Mouse (Mus musculus): ENCODE measurements around the gene Mtx1. TPM values are rescaled to one million over a fixed set of nuclear protein-coding genes. Genes with fewer than 3 reads are reported as not detected.

Gene Mtx1
- polyA plus RNA-seq, 1 experiment from 2014 or later = 232 TPM

DNA sequence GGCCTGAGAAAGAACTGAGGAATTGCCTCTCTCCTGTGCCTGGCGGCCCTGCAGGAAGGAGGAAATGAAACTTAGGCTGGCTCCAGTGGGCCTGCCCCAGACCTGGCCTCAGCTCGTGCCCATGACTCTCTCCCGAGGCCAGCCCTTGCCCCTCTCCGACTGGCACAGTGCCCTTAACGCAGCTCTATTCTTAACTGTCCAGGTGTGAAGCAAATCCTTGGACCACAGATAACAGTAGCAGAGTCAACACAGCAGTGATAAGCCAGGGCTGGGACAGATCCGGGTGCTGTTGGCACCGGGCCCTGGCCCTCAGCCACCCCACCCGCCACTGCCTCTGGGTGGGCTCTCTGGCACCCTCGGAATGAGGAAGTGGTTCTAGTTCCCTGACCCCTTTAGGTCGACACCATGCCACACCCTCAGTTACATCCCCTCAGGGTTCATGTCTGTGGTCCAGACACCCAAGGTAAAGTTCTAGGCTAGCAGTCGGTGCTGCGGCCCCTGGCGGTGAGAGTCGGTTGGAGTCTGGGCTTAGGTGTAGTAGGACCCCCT lies 6.7 kb upstream of the Mtx1 start:
- H3K4me1 ChIP-seq (replicated peaks) = peaks cover 26% of the 10 kb centered on the region
- H3K9me3 ChIP-seq = no peaks in the 10 kb centered on the region
- no peak overlapping the region for H3K4me3 ChIP-seq
- H3K27me3 ChIP-seq (ENCODE audit: insufficient read depth, poor library complexity, severe bottlenecking) = peaks cover 34% of the 10 kb centered on the region
- peaks cover 53% of the 10 kb centered on the region for H3K36me3 ChIP-seq
- no peak for DNase-seq (ENCODE audit: low spot score)
- 89% methylated on average over 14 of the region's 14 CpGs for WGBS
- no peak overlapping the region for H3K27ac ChIP-seq

DNA sequence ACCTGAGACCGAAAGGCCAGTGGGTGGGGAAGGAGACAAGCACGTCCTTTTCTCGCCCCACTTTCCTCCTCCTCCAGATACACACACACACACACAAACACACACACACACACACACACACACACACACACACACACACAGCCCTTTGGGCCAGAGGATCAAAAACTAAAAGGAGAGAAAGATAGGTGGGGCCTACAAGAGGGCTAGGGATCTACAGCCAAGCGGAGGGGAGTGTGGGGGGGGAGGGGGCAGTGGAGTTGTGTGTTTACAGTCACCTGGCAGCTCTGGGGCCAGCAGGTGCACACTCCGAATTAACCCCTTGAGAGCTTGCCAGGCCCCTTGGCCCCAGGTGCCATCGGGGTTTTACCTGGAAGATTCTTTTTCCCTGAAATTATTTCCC lies 5.7 kb upstream of the Mtx1 start:
- Histone ChIP-seq H3K4me1 (replicated peaks) (peaks cover 33% of the 10 kb centered on the region), H3K36me3 (peaks cover 42% of the 10 kb centered on the region), H3K27ac (no peak overlapping the region), H3K27me3 (ENCODE audit: insufficient read depth, poor library complexity, severe bottlenecking) (peaks cover 36% of the 10 kb centered on the region), H3K9me3 (no peaks in the 10 kb centered on the region), H3K4me3 (no peak overlapping the region)
- WGBS = 70% methylated on average over 6 of the region's 6 CpGs
- DNase-seq (ENCODE audit: low spot score) = no peak

- no peak overlapping the region for H3K4me3 ChIP-seq
- H3K27me3 ChIP-seq (ENCODE audit: insufficient read depth, poor library complexity, severe bottlenecking) = peaks cover 36% of the 10 kb centered on the region
- H3K27ac ChIP-seq = 0 out of 2 replicates have a peak overlapping the region, but pooled peaks have one; percentile 8
- no peak for DNase-seq (ENCODE audit: low spot score)
- no peaks in the 10 kb centered on the region for H3K9me3 ChIP-seq
- H3K4me1 ChIP-seq (replicated peaks) = peaks cover 40% of the 10 kb centered on the region
- peaks cover 37% of the 10 kb centered on the region for H3K36me3 ChIP-seq
- WGBS = 74% methylated on average over 16 of the region's 16 CpGs
Observed at GRCm38 (mm10) chr3:89231772-89232275, 4.9 kb upstream of the Mtx1 start.

DNA sequence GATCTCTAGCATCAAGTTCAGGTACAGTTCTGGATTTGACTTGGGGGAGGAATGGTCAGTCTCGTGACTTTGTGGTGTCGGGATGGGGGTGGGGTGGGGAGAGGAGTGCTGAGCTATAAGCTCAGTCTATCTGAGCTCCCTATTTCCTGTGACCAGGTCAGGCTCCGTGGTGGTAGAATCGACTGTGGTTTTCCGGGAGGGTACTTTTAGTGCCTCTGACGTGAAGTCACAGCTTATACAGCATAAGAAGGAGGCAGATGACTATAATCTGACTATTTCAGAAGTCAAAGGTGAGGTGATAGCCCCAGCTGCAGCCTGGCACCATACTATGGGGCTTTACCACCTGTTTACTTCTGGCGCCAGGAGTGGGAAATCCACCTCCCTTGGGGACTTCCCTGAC lies 4.5 kb upstream of the Mtx1 start:
- WGBS = 77% methylated on average over 7 of the region's 7 CpGs
- H3K9me3 ChIP-seq = no peaks in the 10 kb centered on the region
- H3K4me3 ChIP-seq = no peak overlapping the region
- H3K4me1 ChIP-seq (replicated peaks) = peaks cover 44% of the 10 kb centered on the region
- H3K27me3 ChIP-seq (ENCODE audit: insufficient read depth, poor library complexity, severe bottlenecking) = peaks cover 36% of the 10 kb centered on the region
- no peak for DNase-seq (ENCODE audit: low spot score)
- no peak overlapping the region for H3K27ac ChIP-seq
- peaks cover 32% of the 10 kb centered on the region for H3K36me3 ChIP-seq

GRCm38 (mm10) chr3:89230561-89230960 lies 3.7 kb upstream of the Mtx1 start:
- Histone ChIP-seq H3K27me3 (ENCODE audit: insufficient read depth, poor library complexity, severe bottlenecking) (peaks cover 36% of the 10 kb centered on the region), H3K4me3 (no peak overlapping the region), H3K27ac (no peak overlapping the region), H3K36me3 (peaks cover 27% of the 10 kb centered on the region), H3K9me3 (no peaks in the 10 kb centered on the region), H3K4me1 (replicated peaks) (peaks cover 52% of the 10 kb centered on the region)
- no peak for DNase-seq (ENCODE audit: low spot score)
- WGBS = 88% methylated on average over 2 of the region's 2 CpGs

DNA sequence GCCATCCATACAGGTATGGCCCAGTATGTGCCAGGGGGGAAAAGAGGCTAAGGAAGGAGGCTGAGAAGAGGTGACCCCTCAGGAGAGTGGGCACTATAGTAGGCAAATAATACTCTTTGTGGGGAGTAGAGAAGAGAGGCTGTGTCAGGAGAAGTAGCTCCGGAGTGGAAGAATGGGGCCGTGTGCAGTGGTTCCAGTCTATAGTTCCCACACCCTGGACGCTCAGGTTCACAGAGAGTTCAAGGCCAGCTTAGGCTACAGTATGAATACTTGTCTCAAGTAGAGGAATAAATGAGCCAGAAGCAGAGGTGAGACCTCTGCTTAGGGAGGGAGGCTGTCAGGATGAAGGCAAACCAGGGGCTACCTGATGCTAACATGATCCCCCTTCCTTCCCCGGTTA lies 2.4 kb upstream of the Mtx1 start:
- peaks cover 29% of the 10 kb centered on the region for H3K27me3 ChIP-seq (ENCODE audit: insufficient read depth, poor library complexity, severe bottlenecking)
- no peaks in the 10 kb centered on the region for H3K9me3 ChIP-seq
- peaks cover 27% of the 10 kb centered on the region for H3K36me3 ChIP-seq
- DNase-seq (ENCODE audit: low spot score) = no peak
- peaks cover 65% of the 10 kb centered on the region for H3K4me1 ChIP-seq (replicated peaks)
- 0 out of 2 replicates have a peak overlapping the region, but pooled peaks have one; percentile 83 for H3K4me3 ChIP-seq
- H3K27ac ChIP-seq = peak overlapping the region; percentile 97; the same call in 1 of the 2 replicates
- WGBS = 65% methylated on average over 4 of the region's 4 CpGs

GRCm38 (mm10) chr3:89228836-89229235 lies 1.9 kb upstream of the Mtx1 start, which contains the start of gene Muc1:
Muc1 (plus strand) TSS chr3:89229057.
- 23% methylated on average over 10 of the region's 10 CpGs for WGBS
- Histone ChIP-seq H3K9me3 (no peaks in the 10 kb centered on the region), H3K36me3 (peaks cover 28% of the 10 kb centered on the region), H3K4me1 (replicated peaks) (peaks cover 69% of the 10 kb centered on the region), H3K4me3 (peak within 1 kb of the TSS; percentile 83), H3K27ac (peak within 1 kb of the TSS; percentile 97), H3K27me3 (ENCODE audit: insufficient read depth, poor library complexity, severe bottlenecking) (peaks cover 29% of the 10 kb centered on the region)
- no peak for DNase-seq (ENCODE audit: low spot score)

- H3K36me3 ChIP-seq = peaks cover 31% of the 10 kb centered on the region
- H3K4me1 ChIP-seq (replicated peaks) = peaks cover 76% of the 10 kb centered on the region
- no peaks in the 10 kb centered on the region for H3K9me3 ChIP-seq
Observed at GRCm38 (mm10) chr3:89228180-89228549, 1.3 kb upstream of the Mtx1 start.

GRCm38 (mm10) chr3:89227307-89228179 lies 655 bp upstream of the Mtx1 start:
- H3K27ac ChIP-seq = peak overlapping the region; percentile 97
- H3K4me3 ChIP-seq = peak overlapping the region; percentile 83
- DNase-seq (ENCODE audit: low spot score) = peak; percentile 99
- no peaks in the 10 kb centered on the region for H3K9me3 ChIP-seq
- H3K27me3 ChIP-seq (ENCODE audit: insufficient read depth, poor library complexity, severe bottlenecking) = peaks cover 29% of the 10 kb centered on the region
- WGBS = 2% methylated on average over 41 of the region's 41 CpGs
- H3K4me1 ChIP-seq (replicated peaks) = peaks cover 76% of the 10 kb centered on the region
- peaks cover 32% of the 10 kb centered on the region for H3K36me3 ChIP-seq

More at GRCm38 (mm10) chr3:89228180-89228549, 1.3 kb upstream of the Mtx1 start:
- H3K27me3 ChIP-seq (ENCODE audit: insufficient read depth, poor library complexity, severe bottlenecking) = peaks cover 29% of the 10 kb centered on the region
- peak overlapping the region; percentile 83 for H3K4me3 ChIP-seq
- DNase-seq (ENCODE audit: low spot score) = peak; percentile 92
- WGBS = under 1% methylated on average over 20 of the region's 20 CpGs
- peak overlapping the region; percentile 97 for H3K27ac ChIP-seq

DNA sequence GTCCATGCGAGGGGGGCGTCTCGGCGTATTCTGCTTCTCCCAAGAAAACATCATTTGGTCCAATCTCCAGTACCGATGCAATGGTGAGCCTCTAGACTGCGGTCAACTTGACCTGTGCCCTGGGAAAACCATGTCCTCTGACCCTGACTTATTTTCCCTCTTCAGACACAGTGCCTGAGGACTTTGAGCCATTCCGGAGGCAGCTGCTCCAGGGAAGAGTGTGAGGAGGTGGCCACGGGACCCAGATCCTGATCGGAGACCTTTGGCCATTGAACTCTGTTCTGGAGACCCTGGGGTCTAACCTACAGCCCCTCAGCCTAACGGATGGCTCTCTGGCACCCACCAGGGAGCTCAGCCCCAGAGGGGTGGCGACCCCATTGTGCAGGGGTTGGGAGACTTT lies 527 bp downstream of the Mtx1 start:
- Histone ChIP-seq H3K36me3 (peaks cover 44% of the 10 kb centered on the region), H3K4me1 (replicated peaks) (peaks cover 73% of the 10 kb centered on the region), H3K9me3 (no peaks in the 10 kb centered on the region), H3K27ac (peak overlapping the region; percentile 97), H3K27me3 (ENCODE audit: insufficient read depth, poor library complexity, severe bottlenecking) (peaks cover 22% of the 10 kb centered on the region), H3K4me3 (peak overlapping the region; percentile 83)
- WGBS = 9% methylated on average over 11 of the region's 11 CpGs
- no peak for DNase-seq (ENCODE audit: low spot score)

DNA sequence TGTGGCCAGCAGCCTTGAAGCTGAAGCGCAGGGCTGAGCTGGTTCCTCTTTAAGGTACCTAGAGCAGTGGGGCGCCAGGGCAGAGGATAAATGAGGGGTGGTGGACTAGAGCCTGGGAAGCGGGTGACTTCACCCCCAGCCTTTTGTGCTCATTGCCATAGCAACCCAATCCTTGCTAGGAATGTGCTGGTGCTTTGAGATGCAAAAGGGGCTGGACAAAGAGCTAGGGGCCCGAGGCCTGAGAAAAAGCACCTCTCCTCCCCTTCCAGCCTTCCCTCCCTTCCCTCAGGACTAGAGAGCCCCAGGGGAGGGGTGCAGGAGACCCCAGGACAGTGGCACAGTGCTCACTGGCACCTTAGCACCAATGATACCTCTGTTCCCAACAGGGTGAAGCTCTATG lies 970 bp downstream of the Mtx1 start:
- Histone ChIP-seq H3K9me3 (no peaks in the 10 kb centered on the region), H3K4me1 (replicated peaks) (peaks cover 78% of the 10 kb centered on the region), H3K27ac (peak overlapping the region; percentile 97), H3K4me3 (peak overlapping the region; percentile 83), H3K36me3 (peaks cover 48% of the 10 kb centered on the region), H3K27me3 (ENCODE audit: insufficient read depth, poor library complexity, severe bottlenecking) (peaks cover 22% of the 10 kb centered on the region)
- DNase-seq (ENCODE audit: low spot score) = peak; percentile 89
- 13% methylated on average over 4 of the region's 4 CpGs for WGBS

DNA sequence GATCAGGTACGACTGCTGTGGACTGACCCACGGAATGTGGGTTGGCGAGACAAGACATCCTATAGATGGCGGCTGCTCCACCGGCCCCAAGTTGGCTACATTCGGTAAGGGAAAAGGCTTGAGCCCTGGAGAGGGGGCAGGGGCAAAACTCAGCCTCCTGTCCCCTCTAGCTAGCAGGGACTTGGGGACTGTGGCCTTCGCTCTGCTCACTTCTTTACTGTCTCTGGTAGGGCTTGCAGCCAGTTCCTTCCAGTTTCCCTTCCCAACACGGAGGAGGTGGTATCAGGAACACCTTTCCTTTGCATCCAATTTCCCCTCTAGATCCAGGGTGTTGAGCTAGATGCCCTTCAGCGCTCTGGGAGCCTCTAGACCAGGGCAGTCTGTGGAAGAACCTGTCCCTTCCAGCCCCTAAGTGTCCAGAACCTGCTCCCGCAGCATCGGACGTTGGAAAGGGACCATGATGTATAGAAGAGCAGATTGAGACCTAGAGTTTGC lies 1.5 kb downstream of the Mtx1 start:
- Histone ChIP-seq H3K4me1 (replicated peaks) (peaks cover 81% of the 10 kb centered on the region), H3K9me3 (no peaks in the 10 kb centered on the region), H3K27ac (peak overlapping the region; percentile 97), H3K27me3 (ENCODE audit: insufficient read depth, poor library complexity, severe bottlenecking) (peaks cover 17% of the 10 kb centered on the region), H3K36me3 (peaks cover 51% of the 10 kb centered on the region), H3K4me3 (peak overlapping the region; percentile 83)
- DNase-seq (ENCODE audit: low spot score) = no peak
- WGBS = 24% methylated on average over 12 of the region's 12 CpGs

GRCm38 (mm10) chr3:89224796-89225195 lies 2.1 kb downstream of the Mtx1 start:
- H3K27me3 ChIP-seq (ENCODE audit: insufficient read depth, poor library complexity, severe bottlenecking) = peaks cover 11% of the 10 kb centered on the region; the same call in 1 of the 2 replicates
- DNase-seq (ENCODE audit: low spot score) = no peak
- H3K4me1 ChIP-seq (replicated peaks) = peaks cover 86% of the 10 kb centered on the region
- peak overlapping the region; percentile 83 for H3K4me3 ChIP-seq
- peak overlapping the region; percentile 97 for H3K27ac ChIP-seq
- WGBS = 53% methylated on average over 11 of the region's 11 CpGs
- H3K9me3 ChIP-seq = no peaks in the 10 kb centered on the region
- H3K36me3 ChIP-seq = peaks cover 57% of the 10 kb centered on the region

Data from hindbrain, embryonic 10.5 days (tissue).